Mouse (Mus musculus): ENCODE results near the gene Myo9a. TPM values are rescaled to one million over a fixed set of nuclear protein-coding genes. Genes with fewer than 3 reads are reported as not detected.

Myo9a gene
- total and polyA plus RNA-seq, 3 experiments: 1.6 to 2.6 (median 2.0) TPM

- Histone ChIP-seq H3K4me1 (ENCODE audit: control insufficient read depth in 1 of 2, insufficient read depth in 2 of 2) (peaks cover 0 to 8% of the 10 kb centered on the region in 2 experiments; a peak in 2 of 4 replicates), H3K36me3 (replicated peaks in 1 of 2; ENCODE audit: control insufficient read depth in 1 of 2, insufficient read depth in 1 of 2, low read length in 1 of 2) (no peaks in the 10 kb centered on the region), H3K9ac (ENCODE audit: insufficient read depth, low read depth) (no peak overlapping the region), H3K4me3 (replicated peaks in 1 of 3; ENCODE audit: low read depth in 2 of 3, low read length in 2 of 3, poor library complexity in 1 of 3) (no peak overlapping the region), H3K79me2 (replicated peaks; ENCODE audit: control insufficient read depth, extremely low read depth, insufficient read depth, poor library complexity, severe bottlenecking) (no peaks in the 10 kb centered on the region), H3K9me3 (replicated peaks; ENCODE audit: low read length) (no peaks in the 10 kb centered on the region), H3K27me3 (replicated peaks) (no peaks in the 10 kb centered on the region), H3K27ac (ENCODE audit: insufficient read depth, low read depth) (no peak overlapping the region), H3K4me2 (ENCODE audit: insufficient read depth, low read depth, poor library complexity, severe bottlenecking) (no peak overlapping the region)
- TF ChIP-seq BHLHE40 (IDR thresholded peaks at IDR 0.05; ENCODE audit: low read depth, low read length) (no peak), KAT2A (IDR thresholded peaks at IDR 0.05; ENCODE audit: insufficient replicate concordance, low read length) (no peak), TCF12 (IDR thresholded peaks at IDR 0.05; ENCODE audit: low read depth, low read length) (no peak), ELF1 (IDR thresholded peaks at IDR 0.05; ENCODE audit: low read depth, low read length) (no peak), PAX5 (IDR thresholded peaks at IDR 0.05; ENCODE audit: low read length) (no peak), MAX (IDR thresholded peaks at IDR 0.05; ENCODE audit: low read length) (no peak), SIN3A (IDR thresholded peaks at IDR 0.05; ENCODE audit: low read length) (no peak), MXI1 (IDR thresholded peaks at IDR 0.05; ENCODE audit: low read depth, low read length) (no peak)
- dilution Hi-C loops (cut with MboI; ENCODE audit: extremely low pct_ligation_motif_present, extremely low pct_unique_long_range_greater_than_20kb, low sequenced_read_pairs): no loop called here
- in situ Hi-C loops (cut with MboI; ENCODE audit: low pct_ligation_motif_present, low pct_unique_long_range_greater_than_20kb, low sequenced_read_pairs): no loop called here
- no peak for DNase-seq (ENCODE audit: extremely low read depth)
Measured at GRCm38 (mm10) chr9:59727569-59728286, 23.0 kb upstream of the Myo9a start.

DNA sequence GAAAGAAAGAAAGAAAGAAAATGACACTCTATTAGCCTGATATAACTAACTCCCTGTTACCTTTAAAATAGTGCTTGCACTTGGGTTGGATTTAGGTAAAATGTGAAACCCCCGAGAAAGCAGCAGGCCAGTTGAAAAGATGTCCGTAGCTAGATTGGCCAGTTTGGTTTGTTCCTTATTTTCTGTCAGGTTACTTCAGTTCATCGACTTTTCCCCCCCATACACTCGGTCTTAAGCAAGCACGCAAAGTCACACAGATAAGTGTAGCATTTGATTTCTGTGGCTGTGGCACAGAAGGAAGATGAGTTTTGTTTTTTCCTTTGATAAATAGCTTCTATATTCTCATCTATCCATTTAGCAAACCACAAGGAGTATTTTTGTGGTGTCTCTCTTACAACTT, 19.6 kb upstream of the Myo9a start:
- Histone ChIP-seq H3K9ac (ENCODE audit: insufficient read depth, low read depth) (no peak overlapping the region), H3K27me3 (replicated peaks) (no peaks in the 10 kb centered on the region), H3K36me3 (replicated peaks in 1 of 2; ENCODE audit: control insufficient read depth in 1 of 2, insufficient read depth in 1 of 2, low read length in 1 of 2) (peaks cover 0 to under 1% of the 10 kb centered on the region in 2 experiments), H3K4me2 (ENCODE audit: insufficient read depth, low read depth, poor library complexity, severe bottlenecking) (no peak overlapping the region), H3K27ac (ENCODE audit: insufficient read depth, low read depth) (no peak overlapping the region), H3K4me3 (replicated peaks in 1 of 3; ENCODE audit: low read depth in 2 of 3, low read length in 2 of 3, poor library complexity in 1 of 3) (no peak overlapping the region), H3K79me2 (replicated peaks; ENCODE audit: control insufficient read depth, extremely low read depth, insufficient read depth, poor library complexity, severe bottlenecking) (no peaks in the 10 kb centered on the region), H3K4me1 (ENCODE audit: control insufficient read depth in 1 of 2, insufficient read depth in 2 of 2) (no peaks in the 10 kb centered on the region), H3K9me3 (replicated peaks; ENCODE audit: low read length) (no peaks in the 10 kb centered on the region)
- TF ChIP-seq RAD21 (IDR thresholded peaks at IDR 0.05; ENCODE audit: low read depth, low read length) (no peak), MAFK (IDR thresholded peaks at IDR 0.05; ENCODE audit: insufficient replicate concordance, low read length) (no peak), SIN3A (IDR thresholded peaks at IDR 0.05; ENCODE audit: low read length) (no peak), USF1 (IDR thresholded peaks at IDR 0.05; ENCODE audit: low read depth, low read length) (no peak), ELF1 (IDR thresholded peaks at IDR 0.05; ENCODE audit: low read depth, low read length) (no peak), USF2 (conservative IDR thresholded peaks at IDR 0.05; ENCODE audit: low read depth, low read length) (no peak), MYC (IDR thresholded peaks at IDR 0.05; ENCODE audit: low read depth, low read length) (no peak), MAZ (IDR thresholded peaks at IDR 0.05; ENCODE audit: low read depth, low read length) (no peak), ZMIZ1 (IDR thresholded peaks at IDR 0.05; ENCODE audit: low read depth, low read length) (no peak), MEF2A (IDR thresholded peaks at IDR 0.05; ENCODE audit: borderline replicate concordance, low read depth, low read length) (no peak), POLR2AphosphoS2 (IDR thresholded peaks at IDR 0.05; ENCODE audit: low read depth, low read length) (no peak), KAT2A (IDR thresholded peaks at IDR 0.05; ENCODE audit: insufficient replicate concordance, low read length) (no peak), NELFE (IDR thresholded peaks at IDR 0.05; ENCODE audit: low read depth, low read length) (no peak), ZNF384 (IDR thresholded peaks at IDR 0.05; ENCODE audit: low read depth, low read length) (no peak), MAX (IDR thresholded peaks at IDR 0.05; ENCODE audit: low read length) (no peak), BHLHE40 (IDR thresholded peaks at IDR 0.05; ENCODE audit: low read depth, low read length) (no peak), MXI1 (IDR thresholded peaks at IDR 0.05; ENCODE audit: low read depth, low read length) (no peak), CHD2 (IDR thresholded peaks at IDR 0.05; ENCODE audit: low read length) (no peak), ETS1 (conservative IDR thresholded peaks at IDR 0.05; ENCODE audit: low read depth, low read length) (no peak)
- DNase-seq (ENCODE audit: extremely low read depth): no peak
- dilution Hi-C loops (cut with MboI; ENCODE audit: extremely low pct_ligation_motif_present, extremely low pct_unique_long_range_greater_than_20kb, low sequenced_read_pairs): no loop called here
- in situ Hi-C loops (cut with MboI; ENCODE audit: low pct_ligation_motif_present, low pct_unique_long_range_greater_than_20kb, low sequenced_read_pairs): no loop called here
